Mouse (Mus musculus) liver, embryonic 12.5 days (tissue): ENCODE data around the gene Mypn. TPM values are rescaled to one million over a fixed set of nuclear protein-coding genes. Genes with fewer than 3 reads are reported as not detected.
A peak's percentile ranks its signal among the peaks of the same experiment; 100 is the strongest.

ENCODE experiments used
- ATAC-seq: fragments of 200-750 bp; cut with Nextera tagmentation; 2 replicates; pipeline ENCODE4 v1.8.0; 2017; ENCODE audit warnings: moderate number of reproducible peaks, mild to moderate bottlenecking, moderate library complexity
- H3K27ac ChIP-seq: fragments of 300-500 bp; sonication (generic); 2 replicates; pipeline ENCODE4 v1.5.1; 2016; ENCODE audit warnings: mild to moderate bottlenecking
- H3K27me3 ChIP-seq: fragments of 300-500 bp; sonication (generic); replicated peaks from 2 replicates; pipeline ENCODE4 v1.6.1; 2016; ENCODE audit warnings: mild to moderate bottlenecking, moderate library complexity
- H3K36me3 ChIP-seq: fragments of 300-500 bp; sonication (generic); 2 replicates; pipeline ENCODE4 v1.6.1; 2016; ENCODE audit warnings: mild to moderate bottlenecking, moderate library complexity
- H3K4me1 ChIP-seq: fragments of 300-500 bp; sonication (generic); 2 replicates; pipeline ENCODE4 v1.6.1; 2016
- H3K4me2 ChIP-seq: fragments of 300-500 bp; sonication (generic); 2 replicates; pipeline ENCODE4 v1.6.1; 2016; ENCODE audit warnings: mild to moderate bottlenecking, moderate library complexity
- H3K4me3 ChIP-seq: fragments of 300-500 bp; sonication (generic); 2 replicates; pipeline ENCODE4 v1.5.1; 2016; ENCODE audit warnings: mild to moderate bottlenecking, moderate library complexity
- H3K9ac ChIP-seq: fragments of 300-500 bp; sonication (generic); 2 replicates; pipeline ENCODE4 v1.6.1; 2016; ENCODE audit warnings: mild to moderate bottlenecking, moderate library complexity
- H3K9me3 ChIP-seq: fragments of 300-500 bp; sonication (generic); replicated peaks from 2 replicates; pipeline ENCODE4 v1.6.1; 2016; ENCODE audit warnings: mild to moderate bottlenecking, moderate library complexity
- WGBS: fragments of 180-500 bp; shearing (Covaris S2); methylation state at CpG from one replicate; pipeline ENCODE4 v1.1.7; 2016; ENCODE audit not compliant: insufficient replicate concordance; 5-methylcytosine and 5-hydroxymethylcytosine counted together
- polyA plus RNA-seq: library from polyadenylated mRNA; unstranded; fragments of >200 nt; fragmentation: Nextera tagmentation; extraction: Ambion mirVana; gene quantifications from 2 replicates; pipeline ENCODE4 v1.2.1, GENCODE M21; 2016

Mypn gene
- 0.02 and 0.07 TPM in 2 replicates for polyA plus RNA-seq

GRCm38 (mm10) chr10:63203728-63204127 lies at the start of gene Mypn:
Mypn (minus strand) TSS chr10:63203952.
- H3K27ac ChIP-seq, result no peak within 1 kb of the TSS
- H3K27me3 ChIP-seq, result no peaks in the 10 kb centered on the region
- 78% methylated on average over 15 of the region's 15 CpGs for WGBS
- no peak within 1 kb of the TSS for H3K4me3 ChIP-seq
- no peak within 1 kb of the TSS for H3K9ac ChIP-seq
- no peaks in the 10 kb centered on the region for H3K9me3 ChIP-seq
- ATAC-seq, result no peak
- H3K4me1 ChIP-seq, result peaks cover 14% of the 10 kb centered on the region
- H3K4me2 ChIP-seq, result no peak within 1 kb of the TSS
- H3K36me3 ChIP-seq, result no peaks in the 10 kb centered on the region

GRCm38 (mm10) chr10:63248421-63248820 lies 44.7 kb upstream of the Mypn start:
- no peak for ATAC-seq
- H3K27ac ChIP-seq, result no peak overlapping the region
- H3K9ac ChIP-seq, result no peak overlapping the region
- peaks cover 53% of the 10 kb centered on the region for H3K36me3 ChIP-seq
- H3K4me2 ChIP-seq, result no peak overlapping the region
- 89% methylated on average over 6 of the region's 6 CpGs for WGBS
- no peak overlapping the region for H3K4me3 ChIP-seq
- no peaks in the 10 kb centered on the region for H3K9me3 ChIP-seq
- no peaks in the 10 kb centered on the region for H3K27me3 ChIP-seq
- peaks cover 28% of the 10 kb centered on the region for H3K4me1 ChIP-seq

- WGBS, result 53% methylated on average over 7 of the region's 7 CpGs
- Histone ChIP-seq H3K9me3 (no peaks in the 10 kb centered on the region), H3K36me3 (peaks cover 44% of the 10 kb centered on the region), H3K27ac (no peak overlapping the region), H3K4me2 (peak overlapping the region; percentile 31), H3K4me1 (peaks cover 35% of the 10 kb centered on the region), H3K27me3 (no peaks in the 10 kb centered on the region), H3K4me3 (no peak overlapping the region), H3K9ac (no peak overlapping the region)
- no peak for ATAC-seq
Observed at GRCm38 (mm10) chr10:63247457-63247856, 43.7 kb upstream of the Mypn start.

- 84% methylated on average over 3 of the region's 3 CpGs for WGBS
- Histone ChIP-seq H3K4me1 (peaks cover 38% of the 10 kb centered on the region), H3K4me3 (peak overlapping the region; percentile 13; the same call in 1 of the 2 replicates), H3K9me3 (no peaks in the 10 kb centered on the region), H3K9ac (peak overlapping the region; percentile 6; the same call in 1 of the 2 replicates), H3K4me2 (peak overlapping the region; percentile 63), H3K36me3 (peaks cover 34% of the 10 kb centered on the region), H3K27me3 (no peaks in the 10 kb centered on the region), H3K27ac (no peak overlapping the region)
- no peak for ATAC-seq
Observed at GRCm38 (mm10) chr10:63245846-63246245, 42.1 kb upstream of the Mypn start.

- ATAC-seq, result no peak
- Histone ChIP-seq H3K36me3 (peaks cover 23% of the 10 kb centered on the region), H3K27me3 (no peaks in the 10 kb centered on the region), H3K9ac (peak overlapping the region; percentile 99), H3K27ac (peak overlapping the region; percentile 99), H3K9me3 (no peaks in the 10 kb centered on the region), H3K4me2 (peak overlapping the region; percentile 63), H3K4me3 (peak overlapping the region; percentile 99), H3K4me1 (peaks cover 38% of the 10 kb centered on the region)
- WGBS, result 14% methylated on average over 5 of the region's 5 CpGs
Observed at GRCm38 (mm10) chr10:63244746-63245145, 41.0 kb upstream of the Mypn start.

- peak; percentile 66 for ATAC-seq
- under 1% methylated on average over 41 of the region's 41 CpGs for WGBS
- H3K9ac ChIP-seq, result peak overlapping the region; percentile 99
- H3K4me1 ChIP-seq, result peaks cover 38% of the 10 kb centered on the region
- no peaks in the 10 kb centered on the region for H3K9me3 ChIP-seq
- H3K4me3 ChIP-seq, result peak overlapping the region; percentile 99
- peak overlapping the region; percentile 99 for H3K27ac ChIP-seq
- H3K4me2 ChIP-seq, result peak overlapping the region; percentile 63
- H3K36me3 ChIP-seq, result peaks cover 18% of the 10 kb centered on the region
- no peaks in the 10 kb centered on the region for H3K27me3 ChIP-seq
Observed at GRCm38 (mm10) chr10:63244055-63244671, 40.4 kb upstream of the Mypn start.

- Histone ChIP-seq H3K9ac (peak within 1 kb of the TSS; percentile 99), H3K9me3 (no peaks in the 10 kb centered on the region), H3K4me1 (peaks cover 38% of the 10 kb centered on the region), H3K4me2 (peak within 1 kb of the TSS; percentile 69), H3K27me3 (no peaks in the 10 kb centered on the region), H3K4me3 (peak within 1 kb of the TSS; percentile 99), H3K36me3 (peaks cover 16% of the 10 kb centered on the region), H3K27ac (peak within 1 kb of the TSS; percentile 99)
- 4% methylated on average over 44 of the region's 44 CpGs for WGBS
- peak; percentile 99 for ATAC-seq
Observed at GRCm38 (mm10) chr10:63243493-63244054, 39.8 kb upstream of the Mypn start, which contains the start of gene Herc4. Herc4 (plus strand) TSS chr10:63243810.

- peaks cover 36% of the 10 kb centered on the region for H3K4me1 ChIP-seq
- H3K9ac ChIP-seq, result peak overlapping the region; percentile 69
- H3K4me3 ChIP-seq, result peak overlapping the region; percentile 99
- H3K36me3 ChIP-seq, result peaks cover 15% of the 10 kb centered on the region
- peak overlapping the region; percentile 69 for H3K4me2 ChIP-seq
- 18% methylated on average over 12 of the region's 12 CpGs for WGBS
- H3K27me3 ChIP-seq, result no peaks in the 10 kb centered on the region
- H3K9me3 ChIP-seq, result no peaks in the 10 kb centered on the region
- no peak for ATAC-seq
- H3K27ac ChIP-seq, result peak overlapping the region; percentile 71
Observed at GRCm38 (mm10) chr10:63242798-63243435, 39.2 kb upstream of the Mypn start.

- Histone ChIP-seq H3K27me3 (no peaks in the 10 kb centered on the region), H3K36me3 (peaks cover 7% of the 10 kb centered on the region), H3K27ac (no peak overlapping the region), H3K4me2 (no peak overlapping the region), H3K4me1 (peaks cover 21% of the 10 kb centered on the region), H3K4me3 (no peak overlapping the region), H3K9ac (no peak overlapping the region), H3K9me3 (no peaks in the 10 kb centered on the region)
- WGBS, result 65% methylated on average over 2 of the region's 2 CpGs
- ATAC-seq, result no peak
Observed at GRCm38 (mm10) chr10:63240868-63241271, 37.1 kb upstream of the Mypn start.

GRCm38 (mm10) chr10:63239848-63240247 lies 36.1 kb upstream of the Mypn start:
- Histone ChIP-seq H3K36me3 (no peaks in the 10 kb centered on the region), H3K4me2 (no peak overlapping the region)
- ATAC-seq, result no peak

GRCm38 (mm10) chr10:63238090-63238489 lies 34.3 kb upstream of the Mypn start:
- Histone ChIP-seq H3K9me3 (no peaks in the 10 kb centered on the region), H3K36me3 (no peaks in the 10 kb centered on the region), H3K4me3 (no peak overlapping the region), H3K27me3 (no peaks in the 10 kb centered on the region), H3K9ac (no peak overlapping the region), H3K4me1 (peaks cover 10% of the 10 kb centered on the region), H3K4me2 (no peak overlapping the region), H3K27ac (no peak overlapping the region)
- 63% methylated on average over 4 of the region's 4 CpGs for WGBS
- ATAC-seq, result no peak

More at GRCm38 (mm10) chr10:63239848-63240247, 36.1 kb upstream of the Mypn start:
- Histone ChIP-seq H3K9ac (no peak overlapping the region), H3K27me3 (no peaks in the 10 kb centered on the region), H3K9me3 (no peaks in the 10 kb centered on the region), H3K4me3 (no peak overlapping the region), H3K27ac (no peak overlapping the region), H3K4me1 (peaks cover 13% of the 10 kb centered on the region)
- 64% methylated on average over 2 of the region's 2 CpGs for whole genome bisulfite sequencing

- no peaks in the 10 kb centered on the region for H3K27me3 ChIP-seq
- H3K9me3 ChIP-seq, result no peaks in the 10 kb centered on the region
- H3K36me3 ChIP-seq, result no peaks in the 10 kb centered on the region
- H3K27ac ChIP-seq, result no peak overlapping the region
- ATAC-seq, result no peak
- H3K4me2 ChIP-seq, result no peak overlapping the region
- 85% methylated on average over 2 of the region's 2 CpGs for WGBS
- no peak overlapping the region for H3K9ac ChIP-seq
- H3K4me1 ChIP-seq, result peaks cover under 1% of the 10 kb centered on the region
- no peak overlapping the region for H3K4me3 ChIP-seq
Observed at GRCm38 (mm10) chr10:63237206-63237605, 33.5 kb upstream of the Mypn start.
